Mouse (Mus musculus): Measurements from ENCODE around the gene Lancl2. TPM values are rescaled to one million over a fixed set of nuclear protein-coding genes. Genes with fewer than 3 reads are reported as not detected.

Gene Lancl2
- total RNA-seq, 2 experiments from 2014 or later = 159 to 161 TPM

DNA sequence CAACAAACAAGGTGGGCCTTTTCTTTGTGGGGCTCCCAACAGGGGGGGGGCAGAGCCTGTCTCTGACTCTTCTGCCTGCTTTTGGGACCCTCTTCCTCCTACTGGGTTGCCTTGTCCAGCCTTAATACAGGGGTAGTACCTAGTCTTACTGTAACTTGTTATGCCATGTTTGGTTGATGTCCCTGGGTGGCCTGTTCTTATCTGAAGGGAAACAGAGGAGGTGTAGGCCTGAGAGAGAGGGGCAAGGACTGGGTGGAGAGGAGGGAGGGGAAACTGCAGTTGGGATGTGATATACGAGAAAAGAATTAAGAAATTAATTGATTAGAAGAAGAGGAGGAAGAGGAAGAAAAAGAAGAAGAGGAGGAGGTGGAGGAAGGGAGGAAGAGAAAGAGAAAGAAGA, 63.9 kb downstream of the Lancl2 start:
- DNase-seq = no peak
- intact Hi-C loops (cut with DNase I) = no loop called here

GRCm38 (mm10) chr6:57767112-57767868, 65.0 kb downstream of the Lancl2 start:
- intact Hi-C loops (cut with DNase I) = no loop called here

DNA sequence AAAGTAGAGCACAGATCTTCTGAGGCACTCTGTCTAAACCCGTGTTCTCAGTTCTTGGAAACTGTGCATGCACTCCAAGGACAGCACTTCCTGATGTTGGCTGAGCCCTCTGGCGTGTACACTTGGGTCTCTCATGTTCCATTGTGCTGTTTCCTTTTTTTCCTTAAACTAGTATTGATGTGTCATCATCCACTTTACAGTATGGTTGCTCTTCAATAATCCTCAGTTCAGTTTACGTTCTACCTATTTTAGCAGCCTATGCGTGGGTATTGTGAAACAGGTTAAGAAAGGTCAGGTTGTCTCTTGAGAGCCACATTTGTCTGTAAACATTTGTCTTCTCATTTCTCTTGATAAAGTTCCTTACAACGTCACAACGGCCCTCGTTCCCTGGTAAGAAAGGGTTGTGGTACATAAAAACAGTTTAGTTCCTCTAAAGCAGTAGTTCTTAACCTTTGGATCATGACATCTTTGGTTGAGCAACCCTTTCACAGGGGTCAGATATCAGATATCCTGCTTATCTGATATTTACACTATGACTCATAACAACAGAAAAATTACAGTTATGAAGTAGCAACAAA, 66.7 kb downstream of the Lancl2 start:
- DNase-seq = no peak
- intact Hi-C loops (cut with DNase I) = no loop called here

More at GRCm38 (mm10) chr6:57767112-57767868, 65.0 kb downstream of the Lancl2 start:
- DNase-seq = no peak

- no peak for DNase-seq
- intact Hi-C loops (cut with DNase I) = no loop called here
These were observed 68.3 kb downstream of the Lancl2 start for GRCm38 (mm10) chr6:57770467-57771190.

DNA sequence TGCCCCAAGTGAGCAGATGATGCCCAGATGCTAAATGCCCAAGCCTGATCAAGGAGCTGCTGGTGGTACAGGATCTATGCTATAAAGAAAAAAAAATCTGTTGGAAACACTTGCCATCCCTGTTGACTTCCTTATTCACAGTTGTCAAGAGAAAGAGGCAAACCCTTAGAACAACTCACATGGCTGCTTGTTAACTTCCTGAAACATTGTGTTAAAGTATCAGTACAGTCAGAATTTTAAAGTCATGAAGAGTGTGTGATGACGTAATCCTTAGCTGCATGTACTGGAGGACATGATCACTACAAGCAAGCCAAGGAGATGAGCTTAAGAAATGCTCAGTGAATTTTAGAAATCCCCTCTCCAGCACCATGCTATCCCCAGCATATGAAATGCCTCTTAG, 71.5 kb downstream of the Lancl2 start:
- intact Hi-C loops (cut with DNase I) = no loop called here
- DNase-seq = no peak

DNA sequence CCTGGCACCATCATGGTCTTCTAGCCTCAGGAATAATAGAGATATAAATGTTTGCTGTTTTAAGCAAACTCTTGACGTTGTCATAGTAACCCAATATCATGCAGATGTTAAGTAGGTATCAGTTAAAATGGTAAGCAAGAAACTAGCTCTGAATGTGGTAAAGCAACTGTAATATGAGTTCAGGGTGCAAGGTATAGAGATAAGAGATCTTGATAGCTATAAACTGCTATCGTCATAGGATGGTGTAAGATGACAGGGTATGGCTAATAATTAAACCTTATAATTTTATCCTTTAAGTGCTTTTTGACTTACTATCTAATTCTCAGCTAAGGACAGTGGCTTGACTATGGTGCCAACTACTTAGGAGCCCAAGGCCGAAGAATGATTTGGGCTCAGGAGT, 78.0 kb downstream of the Lancl2 start:
- DNase-seq = no peak
- intact Hi-C loops (cut with DNase I) = no loop called here

DNA sequence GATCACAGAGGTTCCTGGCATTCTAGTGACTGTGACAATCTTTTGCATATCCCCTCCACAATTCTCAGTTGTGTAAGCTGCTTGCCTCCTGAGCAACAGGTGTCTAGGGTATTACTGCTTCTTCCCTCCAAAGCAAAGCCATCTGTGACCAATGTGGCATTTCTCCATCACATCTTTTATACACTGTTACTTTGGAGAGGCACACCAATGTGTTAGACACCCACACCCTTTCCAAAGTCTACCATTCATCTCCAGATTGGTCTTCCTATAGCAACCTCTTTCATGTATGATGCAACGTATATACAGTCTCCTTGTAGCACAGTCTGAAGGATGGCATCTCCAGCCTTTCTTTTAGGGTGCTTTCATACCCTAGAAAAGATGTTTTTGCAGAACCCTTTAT, 80.3 kb downstream of the Lancl2 start:
- DNase-seq = no peak
- intact Hi-C loops (cut with DNase I) = no loop called here

GRCm38 (mm10) chr6:57784251-57784650, 81.9 kb downstream of the Lancl2 start:
- DNase-seq = no peak
- intact Hi-C loops (cut with DNase I) = no loop called here

- DNase-seq = no peak
- intact Hi-C loops (cut with DNase I) = no loop called here
These were observed 85.0 kb downstream of the Lancl2 start for GRCm38 (mm10) chr6:57787376-57787775.

Other genes with a start within 250 kb of the Lancl2 start
- gene Ppm1k, start 167.1 kb upstream of the Lancl2 start, total RNA-seq (2021) = 10 to 100 TPM; 19.5 to 22.2 TPM
- gene Herc6, start 121.5 kb upstream of the Lancl2 start, total RNA-seq (2021) = 1 to 10 TPM; 2.4 to 3.4 TPM
- 1 to 10 TPM; 6.2 to 7.7 TPM for gene Pyurf, start 10.5 kb upstream of the Lancl2 start, total RNA-seq (2021)
- gene Vopp1, start 122.6 kb downstream of the Lancl2 start, total RNA-seq (2021) = 100 to 1,000 TPM; 139 to 148 TPM
- gene Vmn1r21, start 147.8 kb downstream of the Lancl2 start, total RNA-seq (2021) = not detected
- not detected for gene Vmn1r22, start 205.5 kb downstream of the Lancl2 start, total RNA-seq (2021)
- not detected for gene Vmn1r23, start 224.3 kb downstream of the Lancl2 start, total RNA-seq (2021)

Data from left cerebral cortex, postnatal 4 days (tissue).